Mouse (Mus musculus) embryonic facial prominence, embryonic 14.5 days (tissue): Measurements from ENCODE around the gene Ccdc86. TPM values are rescaled to one million over a fixed set of nuclear protein-coding genes. Genes with fewer than 3 reads are reported as not detected.

ENCODE experiments used
- ATAC-seq: fragments of 200-750 bp; cut with Nextera tagmentation; 2 replicates; pipeline ENCODE4 v1.8.0; 2017; ENCODE audit warnings: low read depth, moderate number of reproducible peaks, moderate TSS enrichment
- DNase-seq: peaks from one replicate; pipeline ENCODE4 v3.0.0-alpha.2; 2015; ENCODE audit warnings: low spot score
- H3K27ac ChIP-seq: fragments of 300-500 bp; sonication (generic); replicated peaks from 2 replicates; pipeline ENCODE4 v1.5.1; 2014; ENCODE audit warnings: low read depth, mild to moderate bottlenecking, low read length, moderate library complexity
- H3K27me3 ChIP-seq: fragments of 300-500 bp; sonication (generic); replicated peaks from 2 replicates; pipeline ENCODE4 v1.6.1; 2014; ENCODE audit warnings: low read length; ENCODE audit not compliant: control insufficient read depth, insufficient read depth
- H3K36me3 ChIP-seq: fragments of 300-500 bp; sonication (generic); 2 replicates; pipeline ENCODE4 v1.6.1; 2014; ENCODE audit warnings: low read length, mixed read lengths; ENCODE audit not compliant: control insufficient read depth, insufficient read depth
- H3K4me1 ChIP-seq: fragments of 300-500 bp; sonication (generic); 2 replicates; pipeline ENCODE4 v1.6.1; 2014; ENCODE audit warnings: antibody characterized with exemption, low read length; ENCODE audit not compliant: control insufficient read depth, insufficient read depth
- H3K4me2 ChIP-seq: fragments of 300-500 bp; sonication (generic); 2 replicates; pipeline ENCODE4 v1.6.1; 2014; ENCODE audit warnings: low read depth, mild to moderate bottlenecking, low read length, moderate library complexity, mixed read lengths
- H3K4me3 ChIP-seq: fragments of 300-500 bp; sonication (generic); 2 replicates; pipeline ENCODE4 v1.5.1; 2014; ENCODE audit warnings: low read depth, mild to moderate bottlenecking, low read length
- H3K9ac ChIP-seq: fragments of 300-500 bp; sonication (generic); 2 replicates; pipeline ENCODE4 v1.6.1; 2014; ENCODE audit warnings: low read depth, mild to moderate bottlenecking, low read length, moderate library complexity, mixed read lengths
- H3K9me3 ChIP-seq: fragments of 300-500 bp; sonication (generic); 2 replicates; pipeline ENCODE4 v1.6.1; 2016; ENCODE audit warnings: low read length; ENCODE audit not compliant: control insufficient read depth
- WGBS: fragments of 180-500 bp; shearing (Covaris S2); extraction: QIAGEN DNeasy Blood & Tissue Kit; methylation state at CpG from one replicate; pipeline ENCODE4 v1.1.7; 2014; 5-methylcytosine and 5-hydroxymethylcytosine counted together
- polyA plus RNA-seq: library from polyadenylated mRNA; unstranded; fragments of >200 nt; fragmentation: Nextera tagmentation; extraction: Ambion mirVana; gene quantifications from 2 replicates; pipeline ENCODE4 v1.2.1, GENCODE M21; 2014

Ccdc86 gene
- polyA plus RNA-seq, 1 experiment from 2014 or later = 22.4 TPM

DNA sequence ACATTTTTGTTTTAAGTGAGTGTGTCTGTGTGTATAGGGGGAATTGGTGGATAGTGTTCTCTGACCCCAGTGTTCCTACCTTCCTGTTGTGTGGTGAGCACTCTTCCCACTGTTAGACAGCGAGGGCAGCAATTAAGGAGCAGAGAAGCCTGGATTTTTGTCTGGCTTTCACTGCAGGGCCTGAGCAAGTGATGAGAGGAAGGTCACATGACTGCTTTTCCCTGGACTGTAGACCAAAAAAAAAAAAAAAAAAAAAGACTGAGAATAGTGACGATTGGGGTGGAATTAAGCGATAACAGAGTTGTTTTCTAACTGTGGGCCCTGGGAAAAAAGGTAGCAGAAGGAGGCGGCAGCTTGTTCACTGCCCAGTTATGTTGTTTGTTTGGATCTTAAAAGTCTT is 22.4 kb downstream of the Ccdc86 start:
- WGBS = 43% methylated on average over 4 of the region's 4 CpGs
- Histone ChIP-seq H3K27me3 (no peaks in the 10 kb centered on the region), H3K4me1 (no peaks in the 10 kb centered on the region), H3K9me3 (no peaks in the 10 kb centered on the region), H3K27ac (no peak overlapping the region; the same call in 1 of the 2 replicates), H3K4me3 (no peak overlapping the region), H3K4me2 (no peak overlapping the region), H3K36me3 (no peaks in the 10 kb centered on the region), H3K9ac (no peak overlapping the region)
- peak; percentile 57; the same call in 1 of the 2 replicates for ATAC-seq
- no peak for DNase-seq

DNA sequence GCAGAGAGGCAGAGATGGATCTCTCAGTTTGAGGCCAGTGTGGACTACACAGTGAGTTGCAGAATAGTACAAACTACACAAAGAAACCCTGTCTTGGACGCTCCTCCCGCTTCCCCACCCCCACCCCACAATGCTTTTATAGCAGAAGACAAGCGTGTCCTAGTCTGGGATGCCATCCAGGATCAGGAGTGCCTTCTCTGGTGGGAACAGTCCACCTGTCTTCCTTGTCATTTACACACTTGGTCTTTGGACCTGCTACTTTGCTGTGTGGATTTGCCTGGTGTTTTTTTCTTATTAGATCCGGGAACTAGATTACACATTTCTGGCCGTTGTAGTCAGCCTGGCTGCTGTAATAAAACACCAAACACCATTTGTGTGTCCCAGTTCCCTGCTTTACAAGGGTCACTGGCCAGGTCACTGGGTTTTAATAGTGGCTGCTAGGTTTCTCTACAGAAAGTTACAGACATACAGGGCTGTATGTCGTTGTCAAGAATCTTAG is 22.9 kb downstream of the Ccdc86 start:
- 35% methylated on average over 6 of the region's 6 CpGs for WGBS
- H3K4me3 ChIP-seq = no peak overlapping the region
- ATAC-seq (peak; percentile 81), DNase-seq (peak; percentile 61)
- H3K36me3 ChIP-seq = no peaks in the 10 kb centered on the region
- H3K27me3 ChIP-seq = no peaks in the 10 kb centered on the region
- H3K9me3 ChIP-seq = no peaks in the 10 kb centered on the region
- H3K4me2 ChIP-seq = no peak overlapping the region
- H3K27ac ChIP-seq = no peak overlapping the region; the same call in 1 of the 2 replicates
- peak overlapping the region; percentile 10; the same call in 1 of the 2 replicates for H3K9ac ChIP-seq
- no peaks in the 10 kb centered on the region for H3K4me1 ChIP-seq

DNA sequence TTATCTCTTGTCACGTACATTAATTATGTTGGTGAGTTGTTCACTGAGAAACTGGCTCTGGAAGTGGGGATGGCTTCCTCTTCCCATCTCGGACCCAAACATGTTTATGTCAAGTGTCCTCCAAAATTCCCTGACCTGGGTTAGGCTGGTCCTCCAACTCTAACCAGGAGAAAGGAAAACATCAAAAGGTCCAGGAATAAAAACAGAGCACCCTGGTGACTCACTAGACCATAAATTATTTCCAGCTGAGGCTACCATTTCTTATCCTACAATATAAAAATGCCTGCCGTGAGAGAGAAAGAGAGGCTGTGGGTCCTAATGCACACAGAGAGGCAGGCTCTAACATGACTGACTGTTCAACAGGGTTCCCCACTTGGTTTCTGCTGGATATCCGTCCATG is 24.8 kb downstream of the Ccdc86 start:
- H3K27me3 ChIP-seq = no peaks in the 10 kb centered on the region
- H3K36me3 ChIP-seq = no peaks in the 10 kb centered on the region
- H3K27ac ChIP-seq = no peak overlapping the region
- no peak overlapping the region for H3K4me3 ChIP-seq
- H3K4me1 ChIP-seq = no peaks in the 10 kb centered on the region
- no peak for ATAC-seq
- WGBS = 48% methylated on average over 4 of the region's 4 CpGs
- DNase-seq = no peak
- H3K9me3 ChIP-seq = no peaks in the 10 kb centered on the region
- no peak overlapping the region for H3K9ac ChIP-seq
- H3K4me2 ChIP-seq = no peak overlapping the region

DNA sequence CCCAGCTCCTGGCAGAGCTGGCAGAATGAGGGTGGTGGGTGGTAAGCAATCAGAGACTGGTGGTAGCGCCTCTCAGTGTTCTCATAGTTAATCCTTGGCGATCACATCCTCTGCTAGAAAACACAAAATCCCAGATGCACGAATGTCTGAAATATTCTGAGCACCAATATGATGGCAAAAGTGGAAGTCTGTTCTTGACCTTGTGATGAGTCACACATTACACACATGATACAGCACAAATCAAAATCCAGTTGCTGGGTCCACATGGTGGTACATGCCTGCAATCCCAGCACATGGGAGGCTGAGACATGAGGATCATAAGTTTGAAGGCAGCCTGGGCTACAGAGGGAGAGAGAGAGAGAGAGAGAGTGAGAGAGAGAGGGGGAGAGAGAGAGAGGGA is 28.0 kb downstream of the Ccdc86 start:
- no peaks in the 10 kb centered on the region for H3K9me3 ChIP-seq
- H3K27ac ChIP-seq = no peak overlapping the region
- 82% methylated on average over 3 of the region's 3 CpGs for WGBS
- no peak for DNase-seq
- H3K4me3 ChIP-seq = no peak overlapping the region
- H3K4me1 ChIP-seq = no peaks in the 10 kb centered on the region
- H3K36me3 ChIP-seq = no peaks in the 10 kb centered on the region
- no peaks in the 10 kb centered on the region for H3K27me3 ChIP-seq
- H3K9ac ChIP-seq = no peak overlapping the region
- no peak overlapping the region for H3K4me2 ChIP-seq
- no peak for ATAC-seq

DNA sequence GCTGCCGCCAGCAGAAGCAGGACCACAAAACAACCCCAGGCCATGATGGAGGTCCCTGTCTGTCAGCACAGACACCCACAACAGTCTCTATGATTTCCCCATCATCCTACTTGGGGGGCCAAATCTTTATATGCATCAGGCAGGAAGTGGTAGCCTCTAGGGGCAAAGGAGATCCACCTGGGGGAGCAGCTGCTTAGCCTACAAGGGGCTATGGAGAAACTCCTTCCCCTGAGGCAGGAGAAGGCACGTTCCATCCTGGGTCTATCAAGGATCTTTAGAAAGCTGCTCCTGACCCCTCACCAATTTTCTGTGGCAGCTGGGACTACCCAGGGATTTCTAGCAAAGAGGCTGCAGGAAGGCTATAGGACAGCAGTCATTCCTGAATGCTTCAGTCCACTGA is 28.5 kb downstream of the Ccdc86 start, which contains the start of gene Zp1:
Zp1 (minus strand) TSS at position 101 of the 400 bp plus-strand sequence.
- 33% methylated on average over 1 of the region's 2 CpGs for WGBS

DNA sequence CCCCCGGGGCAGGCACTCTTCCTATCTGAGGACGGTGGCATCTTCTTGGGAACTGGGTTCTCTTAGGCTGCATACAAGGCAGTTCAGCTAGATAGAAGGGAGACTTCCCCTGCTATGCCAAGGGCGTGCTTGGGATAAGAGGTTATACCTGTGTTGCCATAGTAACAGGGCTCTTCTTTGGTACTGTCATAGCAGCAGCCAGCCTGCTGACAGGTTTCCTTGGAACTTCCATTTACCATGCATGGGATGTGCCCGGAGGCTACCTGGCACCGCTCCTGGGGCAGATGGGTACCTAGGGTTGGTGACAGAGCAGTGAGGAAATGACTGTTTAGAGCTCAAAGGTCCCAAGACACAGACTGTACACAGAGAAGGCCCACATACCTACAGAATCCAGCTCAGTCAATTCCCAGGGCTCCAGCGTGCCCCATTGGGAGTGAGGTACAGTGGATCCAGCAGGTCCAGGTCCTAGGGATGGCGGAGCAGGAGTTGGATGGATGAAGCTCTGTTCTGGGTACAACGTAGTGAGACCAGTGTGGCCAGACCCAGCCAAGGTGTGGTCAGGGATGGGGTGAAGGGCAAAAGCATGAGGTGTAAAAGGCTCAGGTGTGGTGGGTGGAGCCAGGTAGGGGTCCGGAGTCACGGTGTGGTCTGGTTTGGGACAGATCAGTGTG is 30.6 kb downstream of the Ccdc86 start:
- DNase-seq (no peak), ATAC-seq (no peak)
- Histone ChIP-seq H3K4me2 (no peak overlapping the region), H3K27ac (no peak overlapping the region), H3K9ac (no peak overlapping the region), H3K4me3 (no peak overlapping the region), H3K27me3 (no peaks in the 10 kb centered on the region), H3K4me1 (no peaks in the 10 kb centered on the region), H3K36me3 (no peaks in the 10 kb centered on the region), H3K9me3 (no peaks in the 10 kb centered on the region)
- 84% methylated on average over 10 of the region's 10 CpGs for WGBS

More for the DNA sequence above, 28.5 kb downstream of the Ccdc86 start, which contains the start of gene Zp1:
- Histone ChIP-seq H3K4me3 (no peak within 1 kb of the TSS), H3K36me3 (no peaks in the 10 kb centered on the region), H3K27me3 (no peaks in the 10 kb centered on the region), H3K4me1 (no peaks in the 10 kb centered on the region), H3K9me3 (no peaks in the 10 kb centered on the region), H3K4me2 (no peak within 1 kb of the TSS), H3K9ac (no peak within 1 kb of the TSS), H3K27ac (no peak within 1 kb of the TSS)
- DNase-seq (no peak), ATAC-seq (no peak)

DNA sequence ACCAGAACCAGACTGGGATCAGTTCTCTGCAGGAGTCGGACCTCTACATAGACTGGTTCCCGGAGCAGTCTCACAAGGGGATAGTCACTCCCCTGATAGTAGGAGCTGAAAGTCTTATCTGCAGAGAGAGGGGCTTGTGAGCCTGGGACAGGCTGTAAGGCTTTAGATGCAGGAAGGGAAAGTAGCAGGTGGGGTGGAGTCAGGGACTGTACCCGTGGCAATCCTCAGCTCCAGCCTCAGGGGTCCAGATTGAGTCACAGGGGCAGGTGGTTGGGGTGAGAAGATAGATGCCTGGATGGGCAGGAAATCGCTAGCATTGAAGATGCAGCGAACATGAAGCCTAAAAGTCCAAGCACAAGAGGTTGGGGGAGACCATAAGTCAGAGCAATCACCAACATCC is 32.6 kb downstream of the Ccdc86 start:
- ATAC-seq = no peak
- no peak overlapping the region for H3K27ac ChIP-seq
- no peak overlapping the region for H3K4me3 ChIP-seq
- no peak for DNase-seq
- no peaks in the 10 kb centered on the region for H3K36me3 ChIP-seq
- H3K27me3 ChIP-seq = no peaks in the 10 kb centered on the region
- H3K4me1 ChIP-seq = no peaks in the 10 kb centered on the region
- no peak overlapping the region for H3K9ac ChIP-seq
- no peak overlapping the region for H3K4me2 ChIP-seq
- no peaks in the 10 kb centered on the region for H3K9me3 ChIP-seq
- 61% methylated on average over 5 of the region's 5 CpGs for WGBS

DNA sequence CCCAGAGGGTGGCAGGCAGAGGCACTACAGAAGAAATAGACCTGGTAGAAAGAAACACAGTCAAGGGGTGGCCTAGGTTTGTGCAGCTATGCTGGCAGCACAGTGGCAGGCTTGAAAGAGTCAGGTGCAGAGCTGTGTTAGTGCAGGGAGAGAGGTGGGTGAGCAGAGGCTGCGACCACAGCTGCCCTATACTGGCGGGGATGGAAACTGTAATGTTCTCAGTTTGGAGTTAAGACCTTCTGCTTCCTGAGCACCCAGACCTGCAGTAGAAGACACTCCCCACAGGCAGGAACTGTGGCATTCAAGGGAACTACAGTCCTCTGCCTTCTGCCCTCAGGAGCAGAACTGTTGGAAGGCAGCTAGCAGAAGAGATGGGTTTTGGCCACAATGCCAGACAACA is 34.2 kb downstream of the Ccdc86 start:
- ATAC-seq = no peak
- Histone ChIP-seq H3K4me1 (no peaks in the 10 kb centered on the region), H3K9ac (no peak overlapping the region), H3K36me3 (no peaks in the 10 kb centered on the region), H3K4me2 (no peak overlapping the region), H3K9me3 (no peaks in the 10 kb centered on the region), H3K27ac (no peak overlapping the region), H3K4me3 (no peak overlapping the region), H3K27me3 (no peaks in the 10 kb centered on the region)
- 84% methylated on average over 2 of the region's 2 CpGs for WGBS
- DNase-seq = no peak

DNA sequence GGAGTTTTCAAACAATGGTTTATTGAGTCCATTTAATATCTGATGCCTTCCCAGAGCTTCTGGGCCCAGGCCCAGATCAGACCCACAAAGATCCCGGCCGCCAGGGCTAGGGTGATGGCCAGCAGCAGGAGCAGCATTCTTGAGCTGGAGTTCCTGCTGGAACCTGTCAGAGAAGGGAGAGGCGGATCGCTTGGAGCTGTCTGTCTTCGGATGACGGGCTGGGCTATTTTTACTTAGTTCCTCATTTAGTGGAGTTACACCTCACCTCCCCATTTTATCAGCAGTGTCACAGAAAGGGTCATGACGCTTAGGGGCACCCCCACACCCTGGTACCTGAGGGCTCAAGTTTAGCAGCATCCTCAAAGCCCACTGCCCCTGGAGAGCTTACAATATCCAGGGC is 34.8 kb downstream of the Ccdc86 start:
- no peak overlapping the region for H3K27ac ChIP-seq
- WGBS = 51% methylated on average over 7 of the region's 7 CpGs
- DNase-seq (peak; percentile 21), ATAC-seq (no peak)
- H3K9me3 ChIP-seq = no peaks in the 10 kb centered on the region
- no peak overlapping the region for H3K4me3 ChIP-seq
- no peaks in the 10 kb centered on the region for H3K36me3 ChIP-seq
- no peak overlapping the region for H3K4me2 ChIP-seq
- no peaks in the 10 kb centered on the region for H3K4me1 ChIP-seq
- no peak overlapping the region for H3K9ac ChIP-seq
- no peaks in the 10 kb centered on the region for H3K27me3 ChIP-seq
